Mouse (Mus musculus): ENCODE data around the gene Cdkl2. TPM values are rescaled to one million over a fixed set of nuclear protein-coding genes. Genes with fewer than 3 reads are reported as not detected.

The Cdkl2 gene
- polyA plus RNA-seq, 1 experiment from 2014 or later: 4.8 TPM

DNA sequence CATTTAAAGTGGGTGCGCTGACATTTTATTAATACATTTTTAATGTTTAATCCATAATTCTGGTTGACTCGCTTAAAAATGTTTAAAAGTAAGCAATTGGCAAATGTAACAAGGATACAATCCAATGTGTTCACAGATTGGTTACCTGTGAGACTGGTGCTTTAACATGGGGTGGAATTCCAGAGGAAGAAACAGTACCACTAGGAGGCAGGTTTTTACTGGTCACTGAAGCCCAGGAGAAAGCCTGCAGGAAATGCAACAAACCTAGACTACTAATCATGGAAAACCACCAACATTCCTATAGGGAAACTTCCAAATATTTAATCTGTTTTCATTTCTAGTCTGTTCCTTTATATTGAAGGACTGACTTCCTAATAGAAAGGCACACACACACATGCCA lies 19.5 kb upstream of the Cdkl2 start:
- H3K36me3 ChIP-seq: peaks cover 73% of the 10 kb centered on the region
- H3K4me1 ChIP-seq (replicated peaks): no peaks in the 10 kb centered on the region
- H3K27ac ChIP-seq (replicated peaks): no peak overlapping the region
- no peak for ATAC-seq (ENCODE audit: low read depth)
- no peaks in the 10 kb centered on the region for H3K9me3 ChIP-seq
- H3K9ac ChIP-seq: no peak overlapping the region
- H3K4me2 ChIP-seq: no peak overlapping the region
- H3K27me3 ChIP-seq: no peaks in the 10 kb centered on the region
- no peak overlapping the region for H3K4me3 ChIP-seq
- WGBS: 98% methylated on average over 2 of the region's 2 CpGs

DNA sequence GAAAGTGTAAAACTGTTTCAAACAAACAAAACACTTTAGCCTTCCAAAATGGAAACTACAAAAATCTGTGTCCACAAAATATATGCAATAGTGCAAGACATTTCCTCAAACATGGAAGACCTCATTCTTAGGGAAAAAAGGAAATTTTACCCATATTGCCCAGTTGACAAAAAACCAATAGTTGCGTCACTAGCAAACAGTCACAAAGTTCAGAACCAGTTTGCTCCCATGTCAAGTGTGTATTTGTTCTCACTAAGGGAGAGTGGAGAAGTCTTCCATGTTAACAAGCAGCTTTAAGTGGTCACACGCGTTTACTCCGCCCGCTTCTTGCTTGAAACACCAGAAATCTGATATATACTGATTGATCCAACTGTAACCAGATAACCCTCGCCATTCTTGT lies 9.2 kb upstream of the Cdkl2 start:
- no peak overlapping the region for H3K4me2 ChIP-seq
- H3K4me3 ChIP-seq: no peak overlapping the region
- H3K4me1 ChIP-seq (replicated peaks): no peaks in the 10 kb centered on the region
- H3K27me3 ChIP-seq: no peaks in the 10 kb centered on the region
- peaks cover 61% of the 10 kb centered on the region for H3K36me3 ChIP-seq
- H3K9ac ChIP-seq: no peak overlapping the region
- 97% methylated on average over 6 of the region's 6 CpGs for WGBS
- no peak for ATAC-seq (ENCODE audit: low read depth)
- H3K9me3 ChIP-seq: no peaks in the 10 kb centered on the region
- no peak overlapping the region for H3K27ac ChIP-seq (replicated peaks)

DNA sequence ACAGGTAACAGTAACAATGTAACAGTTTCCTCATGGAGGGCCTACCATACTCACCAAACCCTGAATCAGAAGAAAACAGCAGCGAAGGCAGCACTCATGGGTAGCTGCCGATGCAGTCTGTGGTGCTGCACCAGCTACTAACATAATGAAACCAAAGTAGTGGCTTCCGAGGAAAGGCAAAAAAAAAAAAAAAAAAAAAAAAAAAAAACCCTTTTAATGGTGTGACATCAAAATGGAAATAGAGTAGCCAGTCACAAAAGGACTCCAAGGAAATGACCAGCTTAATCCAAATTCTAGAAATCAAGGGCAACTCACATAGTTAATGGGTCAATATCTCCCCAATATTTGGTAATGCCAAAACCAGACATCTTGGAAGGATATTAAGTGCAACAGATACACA lies 6.7 kb upstream of the Cdkl2 start:
- H3K4me1 ChIP-seq (replicated peaks): no peaks in the 10 kb centered on the region
- WGBS: 86% methylated on average over 3 of the region's 3 CpGs
- H3K4me2 ChIP-seq: no peak overlapping the region

DNA sequence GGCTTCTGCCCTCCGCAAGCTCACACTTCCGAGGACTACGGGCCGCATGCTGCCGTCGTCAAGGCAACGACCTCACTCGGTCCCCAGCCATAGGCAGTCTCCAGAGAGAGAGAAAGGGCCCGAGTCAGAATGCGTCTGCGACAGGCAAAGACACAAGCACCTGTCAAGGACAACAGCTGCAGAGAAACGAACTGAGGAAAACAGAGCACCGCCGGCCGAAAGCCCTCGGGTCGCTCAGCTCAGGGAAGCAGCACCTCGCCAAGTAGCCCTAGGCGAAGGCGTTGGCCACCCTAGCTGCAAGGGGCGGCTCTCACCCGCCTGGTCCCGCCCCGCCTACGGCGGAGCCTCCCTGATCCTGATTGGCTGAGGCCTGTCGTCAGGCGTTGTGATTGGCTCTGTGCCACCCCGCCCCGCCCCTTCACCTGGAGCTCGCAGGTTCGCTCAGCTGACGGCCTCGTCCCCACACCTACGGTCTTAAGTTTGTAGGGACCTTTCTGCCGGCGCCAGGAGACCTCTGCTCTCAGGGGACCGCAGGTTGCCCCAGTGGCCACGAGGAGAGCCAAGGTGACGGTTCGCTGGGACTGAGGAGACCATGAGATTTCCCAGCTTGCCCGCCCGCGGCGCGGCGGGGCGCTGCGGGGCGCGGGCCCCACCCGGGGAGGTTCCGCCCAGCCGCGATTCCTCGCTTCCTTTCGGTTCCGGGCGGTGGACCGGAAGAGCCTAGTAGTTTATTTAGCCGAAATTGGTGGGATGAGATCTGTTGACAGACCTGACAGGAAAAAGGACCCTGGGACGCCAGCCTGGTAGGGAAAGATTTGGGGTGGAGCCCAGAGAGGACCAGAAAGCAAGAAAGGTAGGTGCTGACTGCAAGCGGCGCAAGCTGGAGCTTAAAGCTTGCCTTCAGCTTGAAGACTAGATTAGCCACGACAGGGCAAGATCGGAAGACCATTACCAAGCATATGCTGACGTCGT lies 1.0 kb downstream of the Cdkl2 start:
- WGBS: under 1% methylated on average over 68 of the region's 68 CpGs
- Histone ChIP-seq H3K27me3 (peaks cover 16% of the 10 kb centered on the region), H3K4me1 (replicated peaks) (0 out of 2 replicates have a peak, but pooled peaks cover 5% of the 10 kb centered on the region), H3K9ac (peak overlapping the region; percentile 68), H3K4me3 (peak overlapping the region; percentile 70), H3K27ac (replicated peaks) (peak overlapping the region; percentile 57; the same call in 1 of the 2 replicates), H3K4me2 (peak overlapping the region; percentile 91), H3K36me3 (no peaks in the 10 kb centered on the region), H3K9me3 (no peaks in the 10 kb centered on the region)
- ATAC-seq (ENCODE audit: low read depth): peak; percentile 99

More for the DNA sequence above, 6.7 kb upstream of the Cdkl2 start:
- Histone ChIP-seq H3K4me3 (no peak overlapping the region), H3K36me3 (peaks cover 37% of the 10 kb centered on the region), H3K27ac (replicated peaks) (no peak overlapping the region), H3K9ac (no peak overlapping the region), H3K27me3 (no peaks in the 10 kb centered on the region), H3K9me3 (no peaks in the 10 kb centered on the region)
- ATAC-seq (ENCODE audit: low read depth): no peak

DNA sequence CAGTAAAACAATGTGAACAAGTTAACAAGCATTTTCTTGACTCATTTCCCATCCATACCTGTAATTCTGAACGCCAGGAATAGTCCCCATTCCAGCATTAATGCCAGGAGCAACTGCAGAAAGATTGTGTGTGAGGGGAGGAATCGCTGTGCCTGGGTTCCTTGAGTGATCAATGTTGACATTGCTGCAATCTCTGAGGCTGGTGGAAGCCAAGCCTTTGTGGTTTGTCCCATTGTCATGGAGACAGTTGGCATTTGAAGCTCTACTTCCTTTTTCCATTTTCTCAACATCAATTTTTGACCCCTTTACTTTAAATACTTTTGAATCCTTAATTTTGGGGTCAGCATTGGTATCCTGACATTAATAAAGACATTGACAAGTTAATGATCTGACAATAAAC lies 23.7 kb downstream of the Cdkl2 start:
- WGBS: 68% methylated on average over 2 of the region's 2 CpGs
- H3K9ac ChIP-seq: no peak overlapping the region
- no peak for ATAC-seq (ENCODE audit: low read depth)
- H3K9me3 ChIP-seq: no peaks in the 10 kb centered on the region
- no peak overlapping the region for H3K27ac ChIP-seq (replicated peaks)
- no peak overlapping the region for H3K4me3 ChIP-seq
- H3K4me1 ChIP-seq (replicated peaks): no peaks in the 10 kb centered on the region
- H3K27me3 ChIP-seq: no peaks in the 10 kb centered on the region
- H3K36me3 ChIP-seq: no peaks in the 10 kb centered on the region
- no peak overlapping the region for H3K4me2 ChIP-seq

DNA sequence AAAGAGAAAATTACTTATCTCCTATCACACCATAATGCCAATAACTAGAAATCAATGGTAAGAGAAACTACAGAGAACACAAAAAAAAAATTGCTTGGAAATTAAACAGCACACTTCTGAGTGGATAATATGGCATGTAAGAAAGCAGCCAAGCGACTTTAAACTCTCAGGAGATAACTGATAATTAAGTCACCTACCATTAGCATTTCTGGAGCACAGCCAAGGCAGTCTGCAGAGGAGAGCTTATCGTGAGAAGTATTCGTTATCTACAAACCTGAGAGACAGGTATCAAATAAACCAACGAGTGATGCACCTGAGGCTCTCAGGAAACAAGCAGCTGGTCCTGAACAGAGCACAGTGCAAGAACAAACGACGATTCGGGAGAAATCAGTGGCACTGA lies 31.9 kb downstream of the Cdkl2 start:
- no peaks in the 10 kb centered on the region for H3K9me3 ChIP-seq
- no peaks in the 10 kb centered on the region for H3K27me3 ChIP-seq
- H3K4me2 ChIP-seq: no peak overlapping the region
- no peak overlapping the region for H3K4me3 ChIP-seq
- H3K4me1 ChIP-seq (replicated peaks): no peaks in the 10 kb centered on the region
- WGBS: 78% methylated on average over 7 of the region's 7 CpGs
- H3K9ac ChIP-seq: no peak overlapping the region
- ATAC-seq (ENCODE audit: low read depth): no peak
- H3K27ac ChIP-seq (replicated peaks): no peak overlapping the region
- H3K36me3 ChIP-seq: no peaks in the 10 kb centered on the region

DNA sequence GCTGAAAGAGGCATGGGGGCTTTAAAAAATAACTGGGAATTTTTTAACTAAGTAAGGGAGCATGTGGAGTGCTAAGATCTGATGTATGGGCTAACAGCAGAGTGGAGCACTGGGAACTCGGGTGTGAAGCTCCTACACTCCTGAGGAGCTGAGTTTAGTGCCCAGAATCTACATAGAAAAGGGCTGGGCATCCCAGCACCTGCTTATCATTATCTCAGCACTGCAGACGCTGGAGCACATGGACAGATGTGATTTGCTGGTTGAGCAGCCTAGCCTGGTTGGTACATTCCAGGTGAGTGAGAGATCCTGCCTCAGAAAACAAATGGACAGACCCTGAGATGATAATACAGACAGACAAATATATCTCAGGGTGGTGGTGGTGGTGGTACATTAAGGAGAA lies 33.9 kb downstream of the Cdkl2 start:
- no peak overlapping the region for H3K27ac ChIP-seq (replicated peaks)
- no peaks in the 10 kb centered on the region for H3K36me3 ChIP-seq
- H3K4me3 ChIP-seq: no peak overlapping the region
- H3K9me3 ChIP-seq: no peaks in the 10 kb centered on the region
- no peak for ATAC-seq (ENCODE audit: low read depth)
- H3K4me1 ChIP-seq (replicated peaks): no peaks in the 10 kb centered on the region
- no peaks in the 10 kb centered on the region for H3K27me3 ChIP-seq
- H3K9ac ChIP-seq: no peak overlapping the region
- 41% methylated on average over 2 of the region's 2 CpGs for WGBS
- H3K4me2 ChIP-seq: no peak overlapping the region

DNA sequence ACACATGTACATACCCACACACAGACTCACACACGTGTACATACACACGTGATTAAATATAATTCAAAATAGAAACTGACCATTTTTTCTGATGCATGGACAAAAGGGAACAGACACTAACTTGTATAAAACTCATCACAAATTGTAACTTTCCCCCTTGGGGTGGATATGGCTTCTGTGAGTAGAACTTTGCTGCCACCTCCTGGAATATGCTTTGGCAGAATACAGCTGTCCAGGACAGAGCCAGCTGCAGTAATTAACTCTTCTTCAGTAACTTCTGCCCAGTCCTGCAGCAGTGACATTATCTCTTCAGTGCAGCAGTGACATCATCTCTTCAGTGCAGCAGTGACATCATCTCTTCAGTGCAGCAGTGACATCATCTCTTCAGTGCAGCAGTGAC lies 40.7 kb downstream of the Cdkl2 start:
- H3K4me2 ChIP-seq: no peak overlapping the region
- peak; percentile 69; the same call in 1 of the 2 replicates for ATAC-seq (ENCODE audit: low read depth)
- 64% methylated on average over 2 of the region's 2 CpGs for WGBS
- H3K9me3 ChIP-seq: peaks cover 9% of the 10 kb centered on the region
- no peak overlapping the region for H3K9ac ChIP-seq
- no peak overlapping the region for H3K4me3 ChIP-seq
- no peak overlapping the region for H3K27ac ChIP-seq (replicated peaks)
- no peaks in the 10 kb centered on the region for H3K4me1 ChIP-seq (replicated peaks)
- H3K36me3 ChIP-seq: no peaks in the 10 kb centered on the region
- no peaks in the 10 kb centered on the region for H3K27me3 ChIP-seq

DNA sequence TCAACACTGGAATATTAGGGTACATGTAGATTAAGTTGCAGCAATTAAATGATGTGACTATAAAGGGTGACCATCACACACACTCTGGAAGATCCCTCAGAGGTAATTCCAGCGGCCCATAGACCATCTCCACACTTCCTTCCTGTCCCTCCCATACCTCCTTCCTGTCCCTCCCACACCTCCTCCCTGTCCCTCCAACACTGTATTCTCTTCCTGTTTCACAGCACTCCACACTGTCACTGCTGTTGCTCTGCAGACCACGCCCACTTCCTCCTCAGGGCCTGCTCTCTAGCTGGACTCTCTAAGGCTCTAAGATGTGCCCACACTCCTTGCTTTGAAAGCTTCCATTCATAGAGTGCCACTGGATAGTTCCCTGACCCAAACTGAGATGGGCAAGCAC lies 42.9 kb downstream of the Cdkl2 start:
- no peak for ATAC-seq (ENCODE audit: low read depth)
- H3K4me1 ChIP-seq (replicated peaks): no peaks in the 10 kb centered on the region
- H3K36me3 ChIP-seq: no peaks in the 10 kb centered on the region
- H3K27ac ChIP-seq (replicated peaks): no peak overlapping the region
- 81% methylated on average over 2 of the region's 2 CpGs for WGBS
- no peaks in the 10 kb centered on the region for H3K27me3 ChIP-seq
- H3K4me3 ChIP-seq: no peak overlapping the region
- H3K4me2 ChIP-seq: no peak overlapping the region
- H3K9me3 ChIP-seq: peaks cover 9% of the 10 kb centered on the region
- H3K9ac ChIP-seq: no peak overlapping the region

DNA sequence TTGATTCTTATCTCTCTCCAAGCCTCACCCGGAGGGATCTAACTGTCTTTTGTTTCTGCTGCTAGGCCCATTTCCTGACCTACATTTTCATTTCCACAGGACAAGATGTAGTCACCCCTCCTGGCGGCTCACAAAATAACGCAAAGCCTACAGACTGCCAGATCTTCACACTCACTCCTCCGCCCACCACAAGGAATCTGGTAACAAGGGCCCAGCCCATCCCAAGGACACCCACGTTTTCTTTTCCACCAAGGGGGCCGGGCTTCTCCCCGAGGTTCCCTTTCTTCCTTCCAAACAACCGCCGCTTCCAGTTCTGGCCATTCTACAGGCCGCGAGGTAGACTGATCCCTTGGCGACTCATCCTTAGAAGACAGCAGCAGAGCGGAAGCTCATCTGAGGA lies 49.1 kb downstream of the Cdkl2 start:
- no peak for ATAC-seq (ENCODE audit: low read depth)
- H3K9ac ChIP-seq: no peak overlapping the region
- H3K27ac ChIP-seq (replicated peaks): no peak overlapping the region
- no peaks in the 10 kb centered on the region for H3K4me1 ChIP-seq (replicated peaks)
- WGBS: 72% methylated on average over 13 of the region's 13 CpGs
- H3K4me3 ChIP-seq: no peak overlapping the region
- H3K9me3 ChIP-seq: peaks cover 9% of the 10 kb centered on the region
- H3K27me3 ChIP-seq: no peaks in the 10 kb centered on the region
- no peaks in the 10 kb centered on the region for H3K36me3 ChIP-seq
- H3K4me2 ChIP-seq: no peak overlapping the region

DNA sequence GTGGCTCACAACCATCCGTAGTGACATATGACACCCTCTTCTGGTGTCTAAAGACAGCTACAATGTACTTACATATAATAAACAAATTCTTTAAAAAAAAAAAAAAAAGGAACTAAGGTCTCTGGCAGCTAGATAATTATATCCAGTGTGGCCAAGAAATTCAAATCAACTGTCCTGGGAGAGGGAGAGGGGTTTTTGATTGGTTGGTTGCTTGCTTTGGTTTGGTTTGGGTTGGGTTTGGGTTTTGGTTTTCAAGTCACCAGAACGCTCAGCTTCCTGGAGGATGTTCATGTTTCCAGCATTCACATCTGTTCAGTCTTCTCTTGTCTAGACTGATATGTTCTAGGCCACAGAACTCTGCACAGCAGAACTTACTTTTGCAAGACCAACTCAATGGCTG lies 50.6 kb downstream of the Cdkl2 start:
- Histone ChIP-seq H3K27ac (replicated peaks) (no peak overlapping the region), H3K27me3 (no peaks in the 10 kb centered on the region), H3K4me1 (replicated peaks) (no peaks in the 10 kb centered on the region), H3K4me3 (no peak overlapping the region), H3K9me3 (no peaks in the 10 kb centered on the region), H3K36me3 (no peaks in the 10 kb centered on the region), H3K9ac (no peak overlapping the region), H3K4me2 (no peak overlapping the region)
- ATAC-seq (ENCODE audit: low read depth): no peak
- 90% methylated on average over 2 of the region's 2 CpGs for WGBS

DNA sequence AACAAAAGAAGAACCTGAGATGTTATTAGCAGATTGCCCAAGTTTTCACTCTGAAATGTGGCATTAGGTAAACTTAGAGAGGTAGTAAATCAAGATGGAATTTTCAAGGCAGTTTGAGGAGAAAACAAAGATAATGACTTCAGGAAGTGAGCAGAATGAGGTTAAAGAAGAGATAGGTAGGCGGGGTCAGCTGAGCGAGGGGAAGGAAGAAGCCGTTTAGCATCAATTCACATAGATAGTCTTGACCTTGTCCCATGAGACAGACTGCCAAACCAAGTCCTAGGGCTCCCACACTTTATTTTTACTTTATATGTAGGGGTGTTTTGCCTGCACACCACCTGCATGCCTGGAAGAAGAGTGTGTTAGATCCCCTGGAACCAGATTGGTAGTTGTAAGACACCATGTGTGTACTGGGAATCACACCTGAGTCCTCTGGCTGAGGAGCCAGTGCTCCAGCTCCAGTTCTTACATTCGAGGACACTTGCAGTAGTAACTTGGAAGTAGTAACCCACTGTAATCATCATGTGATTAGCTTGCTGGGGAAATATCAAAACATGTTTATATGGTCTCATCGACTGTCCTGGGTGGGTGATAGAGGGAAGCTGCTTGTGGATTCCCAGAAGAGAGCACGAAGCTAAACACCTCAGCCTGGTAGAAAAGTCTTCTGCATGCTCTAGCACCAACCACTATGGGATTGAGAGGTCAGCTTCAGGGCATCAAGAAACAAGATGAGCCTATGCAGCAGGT lies 52.3 kb downstream of the Cdkl2 start:
- H3K27ac ChIP-seq (replicated peaks): no peak overlapping the region
- no peaks in the 10 kb centered on the region for H3K4me1 ChIP-seq (replicated peaks)
- H3K9ac ChIP-seq: no peak overlapping the region
- no peaks in the 10 kb centered on the region for H3K9me3 ChIP-seq
- H3K4me3 ChIP-seq: no peak overlapping the region
- no peak for ATAC-seq (ENCODE audit: low read depth)
- no peaks in the 10 kb centered on the region for H3K36me3 ChIP-seq
- H3K4me2 ChIP-seq: no peak overlapping the region
- 81% methylated on average over 6 of the region's 6 CpGs for whole genome bisulfite sequencing
- no peaks in the 10 kb centered on the region for H3K27me3 ChIP-seq
